ENCODE assay signal across 19 mouse cellular contexts in genomic region chr1:168332056-168332455, GRCm38 (mm10).
A peak's percentile ranks its signal among the peaks of the same experiment; 100 is the strongest.
DNase-seq lines count a peak whose midpoint lies in the region; ATAC-seq and TF ChIP-seq lines count a peak whose summit lies in the region.
"Had no signal": no experiment of that assay in that cellular context is flagged by ENCODE, and none has a peak within 500 bp of the region (broad histone marks: within the 10 kb centered on the region; RNA-seq: fewer than 3 reads in every experiment).

No protein-coding gene starts in this region.

- no peak for ATAC-seq in kidney, embryonic 14.5 days (ENCODE audit: low FRiP score, low TSS enrichment)
- ATAC-seq in kidney, embryonic 16.5 days (ENCODE audit: low FRiP score, low TSS enrichment) = no peak
- ATAC-seq: forebrain, embryonic 13.5 days; forebrain, embryonic 15.5 days had no signal

- H3K4me2 ChIP-seq in kidney, embryonic 14.5 days (replicated peaks; ENCODE audit: low read depth, low read length) = no peak overlapping the region
- H3K4me2 ChIP-seq in kidney, embryonic 16.5 days (replicated peaks; ENCODE audit: low read depth, low read length) = no peak overlapping the region
- H3K4me2 ChIP-seq: embryonic facial prominence, embryonic 12.5 days; forebrain, embryonic 13.5 days; forebrain, embryonic 15.5 days had no signal

- no peaks in the 10 kb centered on the region for H3K36me3 ChIP-seq in kidney, adult 2 months (ENCODE audit: control insufficient read depth, insufficient read depth, low read length)
- peaks cover 30% of the 10 kb centered on the region for H3K36me3 ChIP-seq in kidney, embryonic 14.5 days (ENCODE audit: control insufficient read depth, insufficient read depth, low read length)
- peaks cover 7% of the 10 kb centered on the region; the same call in 1 of the 2 replicates for H3K36me3 ChIP-seq in kidney, embryonic 16.5 days (ENCODE audit: insufficient read depth, low read length)
- H3K36me3 ChIP-seq: forebrain, embryonic 15.5 days had no signal

- no peaks in the 10 kb centered on the region for H3K9me3 ChIP-seq in kidney, embryonic 14.5 days (ENCODE audit: control insufficient read depth, low read length)
- H3K9me3 ChIP-seq in kidney, embryonic 16.5 days (ENCODE audit: low read length) = no peaks in the 10 kb centered on the region
- H3K9me3 ChIP-seq: embryonic facial prominence, embryonic 10.5 days; embryonic facial prominence, embryonic 12.5 days; forebrain, embryonic 13.5 days; forebrain, embryonic 15.5 days had no signal

- DNase-seq in kidney, adult 2 months = peak; percentile 72
- DNase-seq in kidney, adult 9 months = peak; percentile 59
- DNase-seq in kidney, adult 18-20 months = no peak
- peak; percentile 46 to 78 for DNase-seq in kidney, postnatal 25 days
- DNase-seq in adrenal gland, postnatal 36 days = no peak
- DNase-seq: adrenal gland, adult 2 months; adrenal gland, postnatal 10 days; adrenal gland, postnatal 25 days; cerebellum, adult 11-12 months; cerebellum, adult 2 months; cerebellum, adult 9-10 months; cerebellum, postnatal 10 days; cerebellum, postnatal 25 days had no signal

- TF ChIP-seq POLR2A in kidney, adult 2 months (IDR thresholded peaks at IDR 0.05; ENCODE audit: low read depth, low read length) = no peak

- H3K27me3 ChIP-seq in kidney, adult 2 months (replicated peaks; ENCODE audit: control insufficient read depth, insufficient read depth, low read length) = no peaks in the 10 kb centered on the region
- H3K27me3 ChIP-seq in kidney, embryonic 14.5 days (ENCODE audit: control insufficient read depth, insufficient read depth, low read length) = no peaks in the 10 kb centered on the region
- H3K27me3 ChIP-seq in kidney, embryonic 16.5 days (ENCODE audit: insufficient read depth, low read length) = no peaks in the 10 kb centered on the region
- H3K27me3 ChIP-seq: embryonic facial prominence, embryonic 12.5 days; forebrain, embryonic 13.5 days; forebrain, embryonic 15.5 days had no signal

- H3K4me1 ChIP-seq in kidney, adult 2 months (ENCODE audit: control insufficient read depth, insufficient read depth, low read length) = peaks cover 13% of the 10 kb centered on the region; the same call in 1 of the 2 replicates
- H3K4me1 ChIP-seq in kidney, embryonic 14.5 days (ENCODE audit: control insufficient read depth, insufficient read depth, low read length) = peaks cover 17% of the 10 kb centered on the region; the same call in 1 of the 2 replicates
- H3K4me1 ChIP-seq in kidney, embryonic 16.5 days (ENCODE audit: insufficient read depth, low read length) = peaks cover 31% of the 10 kb centered on the region

- 42% methylated on average over 9 of the region's 9 CpGs for WGBS in kidney, adult 2 months
- 88% methylated on average over 9 of the region's 9 CpGs for WGBS in kidney, embryonic 14.5 days
- 87% methylated on average over 9 of the region's 9 CpGs for WGBS in kidney, embryonic 16.5 days

- H3K27ac ChIP-seq in kidney, adult 2 months (ENCODE audit: insufficient read depth, low read depth, low read length) = no peak overlapping the region
- H3K27ac ChIP-seq in kidney, embryonic 14.5 days (ENCODE audit: low read depth, low read length) = no peak overlapping the region
- no peak overlapping the region for H3K27ac ChIP-seq in kidney, embryonic 16.5 days (ENCODE audit: low read length)
- H3K27ac ChIP-seq: embryonic facial prominence, embryonic 10.5 days; embryonic facial prominence, embryonic 12.5 days; forebrain, embryonic 13.5 days; forebrain, embryonic 15.5 days had no signal

- no peak overlapping the region for H3K9ac ChIP-seq in kidney, embryonic 14.5 days (ENCODE audit: low read depth, low read length)
- no peak overlapping the region for H3K9ac ChIP-seq in kidney, embryonic 16.5 days (replicated peaks; ENCODE audit: low read length)
- H3K9ac ChIP-seq: embryonic facial prominence, embryonic 12.5 days; forebrain, embryonic 13.5 days; forebrain, embryonic 15.5 days had no signal

- TF ChIP-seq CTCF in kidney, adult 2 months (conservative IDR thresholded peaks at IDR 0.05; ENCODE audit: insufficient read depth, insufficient read length, low read depth, low read length) = no peak

- H3K4me3 ChIP-seq in kidney, adult 2 months (ENCODE audit: insufficient read depth, low read depth, low read length) = no peak overlapping the region
- no peak overlapping the region for H3K4me3 ChIP-seq in kidney, embryonic 14.5 days (ENCODE audit: low read length)
- no peak overlapping the region for H3K4me3 ChIP-seq in kidney, embryonic 16.5 days (ENCODE audit: low read length)
- H3K4me3 ChIP-seq: embryonic facial prominence, embryonic 10.5 days; embryonic facial prominence, embryonic 12.5 days; forebrain, embryonic 13.5 days; forebrain, embryonic 15.5 days had no signal

Comparison
In these comparisons a context has a peak if more than half of its experiments do, and no peak if none do; other contexts are left out.
1. DNase-seq: peak in kidney, adult 2 months (single experiment), kidney, adult 9 months (single experiment) and kidney, postnatal 25 days (2 of 2); none in kidney, adult 18-20 months (single experiment) and adrenal gland, postnatal 36 days (0 of 2).